Mouse (Mus musculus): ENCODE measurements around the gene Kif26b. TPM values are rescaled to one million over a fixed set of nuclear protein-coding genes. Genes with fewer than 3 reads are reported as not detected.

Kif26b gene
- total RNA-seq, 2 experiments from 2014 or later = 1.9 to 3.5 TPM

GRCm38 (mm10) chr1:178981641-178982040 is 452.7 kb downstream of the Kif26b start:
- TF ChIP-seq CTCF (IDR thresholded peaks at IDR 0.05) = no peak
- no peak overlapping the region for H3K4me3 ChIP-seq
- intact Hi-C loops (cut with DNase I) = no loop called here
- DNase-seq = no peak
- H3K27ac ChIP-seq = no peak overlapping the region

DNA sequence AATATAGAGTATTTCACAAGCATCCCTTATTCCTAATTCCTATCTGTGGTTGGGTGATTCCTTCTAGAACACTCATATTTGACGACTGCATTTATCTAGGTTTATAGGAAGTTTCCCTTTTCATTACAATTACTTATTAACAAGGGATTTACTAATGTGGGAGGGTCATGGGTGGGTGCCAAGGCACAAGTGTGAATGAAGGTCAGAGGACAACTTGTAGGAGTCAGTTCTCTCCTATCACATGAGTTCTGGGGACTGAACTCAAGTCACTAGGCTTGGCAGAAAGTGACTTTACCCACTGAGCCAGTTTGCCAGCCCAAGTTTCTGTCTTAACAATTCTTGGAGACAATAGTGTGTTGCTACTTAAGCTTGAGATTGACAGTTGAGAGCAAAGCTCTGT is 459.3 kb downstream of the Kif26b start:
- no peak overlapping the region for H3K4me3 ChIP-seq
- H3K27ac ChIP-seq = no peak overlapping the region
- no peak for DNase-seq
- intact Hi-C loops (cut with DNase I) = no loop called here
- TF ChIP-seq CTCF (IDR thresholded peaks at IDR 0.05) = no peak

Other genes starting within 250 kb of the Kif26b start
- gene Cox20, start 210.0 kb upstream of the Kif26b start, total RNA-seq (2021) = 10 to 100 TPM; 33.3 to 63.8 TPM
- gene Hnrnpu, start 191.3 kb upstream of the Kif26b start, total RNA-seq (2021) = 100 to 1,000 TPM; 135 to 140 TPM
- gene Efcab2, start 123.0 kb upstream of the Kif26b start, total RNA-seq (2021) = 10 to 100 TPM; 14.7 to 15.9 TPM

Data from gastrocnemius, adult 2 months (tissue).